Mouse (Mus musculus) left cerebral cortex, adult 18-20 months (tissue): Measurements from ENCODE around the gene Atg10. TPM values are rescaled to one million over a fixed set of nuclear protein-coding genes. Genes with fewer than 3 reads are reported as not detected.
"Not testable (repeated sequence)": the region's sequence is repeated elsewhere in the genome, so short reads cannot be mapped to it uniquely, and the experiment has no call there.

ENCODE experiments used
- DNase-seq, 2 experiments: peaks; one replicate each; pipeline ENCODE4 v3.0.0; 2021 to 2022; ENCODE audit warnings: low spot score in 2 of 2, mixed read lengths in 1 of 2
- total RNA-seq, 2 experiments: library from RNA; stranded (reverse); gene quantifications; 2 replicates each; pipeline ENCODE4 v1.2.3; 2021

Atg10 gene
- total RNA-seq, 2 experiments from 2014 or later = 15.5 to 17.7 TPM

GRCm38 (mm10) chr13:90962836-90963760 is 260.7 kb downstream of the Atg10 start:
- DNase-seq = no peak

- no peak for DNase-seq
Observed at GRCm38 (mm10) chr13:90960591-90960990, 263.2 kb downstream of the Atg10 start.

GRCm38 (mm10) chr13:90958894-90959293 is 264.9 kb downstream of the Atg10 start:
- no peak for DNase-seq

GRCm38 (mm10) chr13:90939600-90939999 is 284.2 kb downstream of the Atg10 start:
- DNase-seq = no peak

- DNase-seq = no peak
Observed at GRCm38 (mm10) chr13:90939192-90939591, 284.6 kb downstream of the Atg10 start.

- DNase-seq = no peak
Observed at GRCm38 (mm10) chr13:90935852-90936251, 287.9 kb downstream of the Atg10 start.

GRCm38 (mm10) chr13:90933256-90933655 is 290.5 kb downstream of the Atg10 start:
- no peak for DNase-seq

GRCm38 (mm10) chr13:90929847-90930246 is 293.9 kb downstream of the Atg10 start:
- peak; percentile 82 to 87 for DNase-seq

GRCm38 (mm10) chr13:90928266-90928665 is 295.5 kb downstream of the Atg10 start:
- DNase-seq = not testable (repeated sequence)

GRCm38 (mm10) chr13:90926938-90927633 is 296.7 kb downstream of the Atg10 start:
- no peak for DNase-seq

GRCm38 (mm10) chr13:90926125-90926765 is 297.5 kb downstream of the Atg10 start:
- no peak for DNase-seq

- DNase-seq = no peak
Observed at GRCm38 (mm10) chr13:90925191-90925590, 298.6 kb downstream of the Atg10 start.

- DNase-seq = no peak
Observed at GRCm38 (mm10) chr13:90924072-90924471, 299.7 kb downstream of the Atg10 start.

- not testable (repeated sequence) for DNase-seq
Observed at GRCm38 (mm10) chr13:90923617-90924016, 300.2 kb downstream of the Atg10 start.

GRCm38 (mm10) chr13:90922751-90923612 is 300.8 kb downstream of the Atg10 start, which contains the start of gene Rps23:
TSS of gene Rps23 (plus strand) at chr13:90922958.
- peak; percentile 86 to 88 for DNase-seq

GRCm38 (mm10) chr13:90914721-90915120 is 309.0 kb downstream of the Atg10 start:
- no peak for DNase-seq

GRCm38 (mm10) chr13:90913675-90914192 is 310.0 kb downstream of the Atg10 start:
- peak in 1 of 2 experiments; percentile 13 for DNase-seq

GRCm38 (mm10) chr13:90912760-90913674 is 310.8 kb downstream of the Atg10 start:
- peak in 1 of 2 experiments; percentile 14 for DNase-seq

GRCm38 (mm10) chr13:90907376-90907775 is 316.4 kb downstream of the Atg10 start:
- DNase-seq = no peak
